ENCODE assay signal across 8 mouse cellular contexts in the genomic region with DNA sequence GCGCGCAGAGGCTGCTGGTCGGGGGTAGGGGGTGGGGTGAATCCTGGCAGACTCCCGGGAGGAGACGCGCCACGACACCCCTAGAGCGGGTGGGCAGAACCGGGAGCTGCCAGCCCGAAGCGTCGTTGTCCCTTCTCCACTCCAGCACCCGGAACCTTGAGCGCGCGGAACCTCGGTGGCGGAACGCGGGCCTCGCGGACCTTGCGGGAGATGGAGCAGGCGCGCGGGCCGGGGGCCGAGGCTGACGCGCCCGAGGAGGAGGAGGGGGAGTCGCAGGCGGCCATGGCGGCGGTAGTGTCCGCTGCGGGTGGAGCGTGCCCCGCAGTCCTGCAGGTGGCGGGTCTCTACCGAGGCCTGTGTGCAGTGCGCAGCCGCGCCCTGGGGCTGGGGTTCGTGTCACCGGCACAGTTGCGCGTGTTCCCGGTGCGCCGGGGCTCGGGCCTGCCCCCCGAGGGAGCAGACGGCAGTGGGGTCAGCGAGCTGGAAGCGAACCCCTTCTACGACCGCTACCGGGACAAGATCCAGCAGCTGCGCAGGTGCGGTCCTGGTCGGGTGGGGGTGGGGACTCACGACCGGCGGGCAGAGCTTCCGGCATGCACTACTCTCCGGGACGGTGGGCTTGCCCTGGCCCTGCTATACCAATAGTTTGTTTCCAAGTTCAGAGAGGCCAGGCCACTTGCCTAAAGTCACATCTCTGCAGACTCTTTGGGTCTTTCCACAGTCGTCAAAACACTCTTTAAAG. TPM values are rescaled to one million over a fixed set of nuclear protein-coding genes. Genes with fewer than 3 reads are reported as not detected.
A peak's percentile ranks its signal among the peaks of the same experiment; 100 is the strongest.
DNase-seq lines count a peak whose midpoint lies in the region; ATAC-seq lines count a peak whose summit lies in the region.

Gene Atpaf1 (plus strand): TSS at position 44 of the 742 bp plus-strand sequence.

- peak within 1 kb of the TSS; percentile 71 for H3K4me3 ChIP-seq in hindbrain, embryonic 13.5 days

- peak within 1 kb of the TSS; percentile 69 for H3K4me2 ChIP-seq in hindbrain, embryonic 13.5 days

- no peaks in the 10 kb centered on the region for H3K27me3 ChIP-seq in hindbrain, embryonic 13.5 days

- peak within 1 kb of the TSS; percentile 64 for H3K27ac ChIP-seq in hindbrain, embryonic 13.5 days

- peak; percentile 94 for ATAC-seq in hindbrain, embryonic 13.5 days (ENCODE audit: low FRiP score)

- H3K4me1 ChIP-seq in hindbrain, embryonic 13.5 days (replicated peaks) = peaks cover 17% of the 10 kb centered on the region

- peak; percentile 72 for DNase-seq in R1 (ENCODE audit: low read depth, low spot score)
- DNase-seq in cerebellum, postnatal 14 days = peak; percentile 89 to 91
- DNase-seq in frontal cortex, postnatal 25 days (ENCODE audit: low spot score in 2 of 2) = peak; percentile 69 to 72
- DNase-seq in layer of hippocampus, postnatal 25 days (ENCODE audit: extremely low spot score in 1 of 2, low spot score in 1 of 2) = peak; percentile 78 to 88
- DNase-seq in lung, postnatal 25 days (ENCODE audit: low spot score) = peak; percentile 65
- DNase-seq in retina, embryonic 14.5 days (ENCODE audit: low spot score) = peak; percentile 75
- DNase-seq in thymus, postnatal 36 days = peak; percentile 74 to 76

- H3K36me3 ChIP-seq in hindbrain, embryonic 13.5 days = peaks cover 13% of the 10 kb centered on the region

- H3K9me3 ChIP-seq in hindbrain, embryonic 13.5 days = no peaks in the 10 kb centered on the region

- peak within 1 kb of the TSS; percentile 83 for H3K9ac ChIP-seq in hindbrain, embryonic 13.5 days

- WGBS in hindbrain, embryonic 13.5 days = under 1% methylated on average over 58 of the region's 69 CpGs

RNA-seq across cellular contexts. Expression of gene Atpaf1, which starts in this region (rescaled TPM):
- polyA plus RNA-seq in hindbrain, embryonic 13.5 days (2015; fragmentation: Nextera tagmentation; extraction: Ambion mirVana) = 37.3 and 41.8 TPM in 2 replicates
- total RNA-seq in layer of hippocampus, postnatal 25 days (2021) = 10 to 100 TPM; 45.7 to 51.8 TPM

Comparison
In these comparisons a context has a peak if more than half of its experiments do, and no peak if none do; other contexts are left out.
1. Peak in every context shown above with its lines: DNase-seq, ATAC-seq, H3K4me3 ChIP-seq and H3K27ac ChIP-seq.